In the genomic region with DNA sequence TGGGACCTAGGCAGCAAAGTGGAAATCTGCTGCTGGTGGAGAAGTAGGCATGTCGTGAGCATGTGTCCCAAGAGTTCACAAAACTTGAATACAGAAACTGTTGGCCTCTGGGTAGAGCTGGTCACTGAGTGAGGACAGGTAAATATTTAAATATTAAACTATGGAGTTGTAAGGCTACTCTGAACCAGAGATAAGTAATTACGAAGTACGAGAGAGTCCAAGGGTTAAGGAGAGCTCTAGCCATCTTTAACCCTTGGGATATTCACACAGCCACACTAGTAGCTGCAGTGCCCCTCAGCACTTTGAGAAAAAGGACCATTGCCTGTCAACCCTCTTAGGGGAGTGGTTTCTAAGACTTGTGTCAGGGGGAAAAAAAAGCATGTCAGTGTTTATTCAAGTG, we compare ENCODE assay signal across 18 mouse cellular contexts. TPM values are rescaled to one million over a fixed set of nuclear protein-coding genes. Genes with fewer than 3 reads are reported as not detected.
A peak's percentile ranks its signal among the peaks of the same experiment; 100 is the strongest.
DNase-seq lines count a peak whose midpoint lies in the region; ATAC-seq and TF ChIP-seq lines count a peak whose summit lies in the region.
"Had no signal": no experiment of that assay in that cellular context is flagged by ENCODE, and none has a peak within 500 bp of the region (broad histone marks: within the 10 kb centered on the region; RNA-seq: fewer than 3 reads in every experiment).

No protein-coding gene starts in this region.

- no peak overlapping the region for H3K4me3 ChIP-seq in kidney, embryonic 14.5 days (ENCODE audit: low read length)
- no peak overlapping the region for H3K4me3 ChIP-seq in liver, adult 2 months (ENCODE audit: insufficient read depth, low read depth, low read length)
- H3K4me3 ChIP-seq in liver, embryonic 11.5 days (ENCODE audit: low read depth, low read length), result no peak overlapping the region
- no peak overlapping the region for H3K4me3 ChIP-seq in small intestine, adult 2 months (ENCODE audit: low read depth, low read length)
- H3K4me3 ChIP-seq: embryonic facial prominence, embryonic 10.5 days; forebrain, embryonic 13.5 days; heart, adult 2 months; heart, embryonic 12.5 days had no signal

- H3K27me3 ChIP-seq in kidney, embryonic 14.5 days (ENCODE audit: control insufficient read depth, insufficient read depth, low read length), result no peaks in the 10 kb centered on the region
- no peaks in the 10 kb centered on the region for H3K27me3 ChIP-seq in liver, adult 2 months (ENCODE audit: control insufficient read depth, insufficient read depth, low read length)
- H3K27me3 ChIP-seq in liver, embryonic 11.5 days (replicated peaks; ENCODE audit: control insufficient read depth, insufficient read depth, low read length), result no peaks in the 10 kb centered on the region
- no peaks in the 10 kb centered on the region for H3K27me3 ChIP-seq in small intestine, adult 2 months (ENCODE audit: control insufficient read depth, insufficient read depth, low read length)
- H3K27me3 ChIP-seq: forebrain, embryonic 13.5 days; heart, embryonic 12.5 days had no signal

- no peak overlapping the region for H3K4me2 ChIP-seq in kidney, embryonic 14.5 days (replicated peaks; ENCODE audit: low read depth, low read length)
- H3K4me2 ChIP-seq in liver, embryonic 11.5 days, result no peak overlapping the region
- H3K4me2 ChIP-seq: forebrain, embryonic 13.5 days; heart, embryonic 12.5 days had no signal

- no peaks in the 10 kb centered on the region for H3K4me1 ChIP-seq in kidney, embryonic 14.5 days (ENCODE audit: control insufficient read depth, insufficient read depth, low read length)
- peaks cover 35% of the 10 kb centered on the region for H3K4me1 ChIP-seq in liver, adult 2 months (ENCODE audit: control insufficient read depth, insufficient read depth, low read length)
- H3K4me1 ChIP-seq in liver, embryonic 11.5 days (replicated peaks; ENCODE audit: control insufficient read depth, insufficient read depth, low read length), result no peaks in the 10 kb centered on the region
- H3K4me1 ChIP-seq in small intestine, adult 2 months (ENCODE audit: control insufficient read depth, insufficient read depth, insufficient read length, low read length), result peaks cover 8% of the 10 kb centered on the region; the same call in 1 of the 2 replicates
- H3K4me1 ChIP-seq: embryonic facial prominence, embryonic 10.5 days; forebrain, embryonic 13.5 days; heart, embryonic 12.5 days had no signal

- peaks cover 85% of the 10 kb centered on the region for H3K36me3 ChIP-seq in kidney, embryonic 14.5 days (ENCODE audit: control insufficient read depth, insufficient read depth, low read length)
- peaks cover 28% of the 10 kb centered on the region; the same call in 1 of the 2 replicates for H3K36me3 ChIP-seq in liver, adult 2 months (ENCODE audit: control insufficient read depth, insufficient read depth, low read length)
- peaks cover 42% of the 10 kb centered on the region for H3K36me3 ChIP-seq in liver, embryonic 11.5 days (ENCODE audit: control insufficient read depth, insufficient read depth, low read length)
- H3K36me3 ChIP-seq in small intestine, adult 2 months (ENCODE audit: control insufficient read depth, insufficient read depth, low read length), result peaks cover 42% of the 10 kb centered on the region

- no peak for TF ChIP-seq CTCF in liver, adult 2 months (IDR thresholded peaks at IDR 0.05; ENCODE audit: low read depth, low read length)
- no peak for TF ChIP-seq CTCF in small intestine, adult 2 months (IDR thresholded peaks at IDR 0.05; ENCODE audit: extremely low read depth, insufficient read length, insufficient replicate concordance, low read depth, low read length)

- 88% methylated on average over 3 of the region's 3 CpGs for WGBS in kidney, embryonic 14.5 days
- WGBS in liver, adult 2 months, result 21% methylated on average over 3 of the region's 3 CpGs
- 85% methylated on average over 3 of the region's 3 CpGs for WGBS in liver, embryonic 11.5 days
- 32% methylated on average over 3 of the region's 3 CpGs for WGBS in small intestine, adult 2 months

- H3K9me3 ChIP-seq in kidney, embryonic 14.5 days (ENCODE audit: control insufficient read depth, low read length), result no peaks in the 10 kb centered on the region
- no peaks in the 10 kb centered on the region for H3K9me3 ChIP-seq in liver, embryonic 11.5 days (ENCODE audit: control insufficient read depth, low read length)
- H3K9me3 ChIP-seq: embryonic facial prominence, embryonic 10.5 days; forebrain, embryonic 13.5 days; heart, embryonic 12.5 days had no signal

- no peak for ATAC-seq in kidney, embryonic 14.5 days (ENCODE audit: low FRiP score, low TSS enrichment)
- ATAC-seq in liver, embryonic 11.5 days (replicated peaks; ENCODE audit: low FRiP score), result no peak
- ATAC-seq: forebrain, embryonic 13.5 days; forebrain, postnatal 0 days had no signal

- DNase-seq in kidney, adult 9 months, result peak; percentile 38
- DNase-seq in liver, adult 2 months (ENCODE audit: extremely low read depth, low read depth, low spot score), result peak; percentile 76
- no peak for DNase-seq in liver, embryonic 11.5 days (ENCODE audit: low spot score)
- DNase-seq in yolk sac, embryonic 10.5 days (ENCODE audit: low spot score), result peak; percentile 45
- DNase-seq in lung, postnatal 10 days, result no peak
- DNase-seq: adrenal gland, adult 2 months; adrenal gland, postnatal 25 days; cerebellum, adult 18-20 months; cerebellum, adult 9-11 months; cerebellum, postnatal 36 days; forebrain, postnatal 0 days; gastrocnemius, postnatal 14 days; heart, adult 2 months had no signal

- H3K27ac ChIP-seq in kidney, embryonic 14.5 days (ENCODE audit: low read depth, low read length), result no peak overlapping the region
- peak overlapping the region; percentile 82 for H3K27ac ChIP-seq in liver, adult 2 months (replicated peaks; ENCODE audit: insufficient read depth, low read depth, low read length)
- H3K27ac ChIP-seq in liver, embryonic 11.5 days (ENCODE audit: low read depth, low read length), result no peak overlapping the region
- H3K27ac ChIP-seq in small intestine, adult 2 months (ENCODE audit: insufficient read depth, low read depth, low read length), result peak overlapping the region; percentile 18; the same call in 1 of the 2 replicates
- H3K27ac ChIP-seq: embryonic facial prominence, embryonic 10.5 days; forebrain, embryonic 13.5 days; heart, adult 2 months had no signal

- no peaks in the 10 kb centered on the region for H3K79me2 ChIP-seq in liver, adult 2 months (ENCODE audit: control insufficient read depth, insufficient read depth, low read length)

- TF ChIP-seq POLR2A in liver, adult 2 months (IDR thresholded peaks at IDR 0.05; ENCODE audit: extremely low read depth, insufficient read depth, low read length), result no peak
- no peak for TF ChIP-seq POLR2A in small intestine, adult 2 months (IDR thresholded peaks at IDR 0.05; ENCODE audit: low read depth, low read length)

- H3K9ac ChIP-seq in kidney, embryonic 14.5 days (ENCODE audit: low read depth, low read length), result no peak overlapping the region
- H3K9ac ChIP-seq in liver, adult 2 months (ENCODE audit: low read depth, low read length), result no peak overlapping the region
- H3K9ac ChIP-seq in liver, embryonic 11.5 days (ENCODE audit: low read depth, low read length), result no peak overlapping the region
- H3K9ac ChIP-seq: forebrain, embryonic 13.5 days; forebrain, postnatal 0 days; heart, embryonic 12.5 days had no signal

RNA-seq across cellular contexts. Expression of a gene that starts 25.1 kb away (rescaled TPM):
- polyA plus RNA-seq in kidney, embryonic 14.5 days (2014; fragmentation: Nextera tagmentation; extraction: Ambion mirVana), result 18.1 and 24.1 TPM in 2 replicates
- 83.6 and 86.4 TPM in 2 replicates for total RNA-seq in liver, adult 2 months (2014; rRNA removed)
- polyA plus RNA-seq in liver, adult 2 months (2012; rRNA removed), result 41.9 and 54.7 TPM in 2 replicates
- polyA plus RNA-seq in liver, embryonic 11.5 days (2014; fragmentation: Nextera tagmentation; extraction: Ambion mirVana), result 9.9 and 10.3 TPM in 2 replicates
- polyA plus RNA-seq in small intestine, adult 2 months (2012; rRNA removed), result 5.5 and 20.9 TPM in 2 replicates

Comparison
In these comparisons a context has a peak if more than half of its experiments do, and no peak if none do; other contexts are left out.
1. DNase-seq: peak in kidney, adult 9 months (single experiment), liver, adult 2 months (single experiment) and yolk sac, embryonic 10.5 days (single experiment); none in liver, embryonic 11.5 days (single experiment) and lung, postnatal 10 days (single experiment).
2. H3K27ac ChIP-seq: peak in liver, adult 2 months (single experiment) and small intestine, adult 2 months (single experiment); none in kidney, embryonic 14.5 days (single experiment) and liver, embryonic 11.5 days (single experiment).